Mouse (Mus musculus) kidney, embryonic 15.5 days (tissue): ENCODE measurements around the gene Rere. TPM values are rescaled to one million over a fixed set of nuclear protein-coding genes. Genes with fewer than 3 reads are reported as not detected.
A peak's percentile ranks its signal among the peaks of the same experiment; 100 is the strongest.
"Not testable (repeated sequence)": the region's sequence is repeated elsewhere in the genome, so short reads cannot be mapped to it uniquely, and the experiment has no call there.

ENCODE experiments used
- ATAC-seq: fragments of 200-750 bp; cut with Nextera tagmentation; replicated peaks from 2 replicates; pipeline ENCODE4 v1.8.0; 2017; ENCODE audit warnings: moderate TSS enrichment; ENCODE audit not compliant: low FRiP score
- H3K27ac ChIP-seq: fragments of 300-500 bp; sonication (generic); 2 replicates; pipeline ENCODE4 v1.5.1; 2015; ENCODE audit warnings: mild to moderate bottlenecking, inconsistent platforms
- H3K27me3 ChIP-seq: fragments of 300-500 bp; sonication (generic); 2 replicates; pipeline ENCODE4 v1.6.1; 2015; ENCODE audit warnings: inconsistent platforms
- H3K36me3 ChIP-seq: fragments of 300-500 bp; sonication (generic); 2 replicates; pipeline ENCODE4 v1.6.1; 2015; ENCODE audit warnings: inconsistent platforms
- H3K4me1 ChIP-seq: fragments of 300-500 bp; sonication (generic); 2 replicates; pipeline ENCODE4 v1.6.1; 2015; ENCODE audit warnings: inconsistent platforms
- H3K4me2 ChIP-seq: fragments of 300-500 bp; sonication (generic); 2 replicates; pipeline ENCODE4 v1.6.1; 2015; ENCODE audit warnings: moderate library complexity, mild to moderate bottlenecking, inconsistent platforms
- H3K4me3 ChIP-seq: fragments of 300-500 bp; sonication (generic); replicated peaks from 2 replicates; pipeline ENCODE4 v1.5.1; 2015; ENCODE audit warnings: mild to moderate bottlenecking, inconsistent platforms
- H3K9ac ChIP-seq: fragments of 300-500 bp; sonication (generic); 2 replicates; pipeline ENCODE4 v1.6.1; 2015; ENCODE audit warnings: mild to moderate bottlenecking, inconsistent platforms
- H3K9me3 ChIP-seq: fragments of 300-500 bp; sonication (generic); replicated peaks from 2 replicates; pipeline ENCODE4 v1.6.1; 2016; ENCODE audit warnings: inconsistent platforms
- WGBS: fragments of 180-500 bp; shearing (Covaris S2); methylation state at CpG from one replicate; pipeline ENCODE4 v1.1.7; 2015; ENCODE audit warnings: mixed read lengths; 5-methylcytosine and 5-hydroxymethylcytosine counted together
- polyA plus RNA-seq: library from polyadenylated mRNA; unstranded; fragments of >200 nt; fragmentation: Nextera tagmentation; extraction: Ambion mirVana; gene quantifications from 2 replicates; pipeline ENCODE4 v1.2.1, GENCODE M21; 2015

Gene Rere
- polyA plus RNA-seq, 1 experiment from 2014 or later = 35.1 TPM

DNA sequence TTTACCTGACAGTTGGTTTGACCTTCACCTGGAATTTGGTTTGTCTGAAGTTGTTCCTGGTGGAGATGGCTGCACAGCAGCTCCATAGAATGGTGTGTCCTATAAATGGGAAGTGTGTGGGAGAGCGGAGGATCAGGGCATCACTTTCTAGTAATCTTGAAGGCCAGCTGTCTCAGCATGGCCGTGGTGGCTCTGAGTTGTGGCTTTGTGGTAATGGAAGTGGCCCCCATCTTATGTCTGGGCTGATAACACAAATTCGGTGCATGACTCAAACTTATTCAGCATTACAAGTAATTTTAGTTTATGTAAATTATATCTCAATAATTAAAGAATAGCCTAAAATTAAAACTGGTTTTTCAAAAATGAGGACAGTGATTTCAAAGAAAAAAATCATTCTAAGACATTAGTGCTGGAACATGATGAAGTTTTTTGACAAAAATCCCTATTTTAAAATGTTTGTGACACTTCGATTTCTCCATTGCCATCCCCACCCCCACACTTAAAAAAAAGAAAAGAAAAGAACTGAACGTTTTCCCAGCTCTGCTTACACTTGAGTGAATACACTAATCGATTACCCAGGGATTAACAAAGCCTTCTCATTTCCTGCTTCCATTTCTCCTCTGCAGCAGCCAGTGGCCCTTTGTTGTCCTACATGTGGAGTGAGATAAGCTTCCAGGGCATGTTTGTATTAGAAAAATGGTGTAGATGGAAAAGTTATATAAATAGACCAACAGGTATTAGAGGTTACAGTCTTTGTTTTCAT is 180.2 kb downstream of the Rere start:
- Histone ChIP-seq H3K9ac (no peak overlapping the region), H3K4me1 (peaks cover 62% of the 10 kb centered on the region), H3K36me3 (no peaks in the 10 kb centered on the region), H3K27ac (peak overlapping the region; percentile 60; the same call in 1 of the 2 replicates), H3K9me3 (no peaks in the 10 kb centered on the region), H3K4me2 (no peak overlapping the region), H3K4me3 (no peak overlapping the region), H3K27me3 (no peaks in the 10 kb centered on the region)
- 44% methylated on average over 6 of the region's 6 CpGs for WGBS
- no peak for ATAC-seq

GRCm38 (mm10) chr4:150462367-150462766 is 180.9 kb downstream of the Rere start:
- Histone ChIP-seq H3K4me2 (no peak overlapping the region), H3K27ac (peak overlapping the region; percentile 29), H3K9ac (no peak overlapping the region), H3K4me3 (no peak overlapping the region), H3K27me3 (no peaks in the 10 kb centered on the region), H3K4me1 (peaks cover 54% of the 10 kb centered on the region), H3K9me3 (no peaks in the 10 kb centered on the region), H3K36me3 (no peaks in the 10 kb centered on the region)
- no peak for ATAC-seq
- 63% methylated on average over 4 of the region's 4 CpGs for WGBS

DNA sequence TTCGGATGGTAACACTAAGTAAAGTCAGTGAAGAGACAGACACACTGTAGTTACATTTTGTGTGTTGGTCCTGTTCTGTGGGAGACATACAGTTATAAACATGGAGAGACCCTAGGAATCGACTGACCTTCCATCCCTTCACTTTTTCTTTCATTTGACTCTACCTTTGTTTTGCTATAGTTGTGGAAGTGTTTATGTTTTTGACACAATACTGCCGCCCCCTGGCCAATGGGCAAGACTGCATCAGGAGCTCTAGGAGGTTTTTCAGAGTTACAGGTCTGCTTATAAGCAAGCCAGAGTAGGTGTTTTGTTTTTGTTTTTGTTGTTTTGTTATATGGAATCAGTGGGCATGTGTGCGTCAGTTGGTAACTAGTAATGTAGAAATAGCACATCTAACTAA is 184.3 kb downstream of the Rere start:
- peaks cover 41% of the 10 kb centered on the region for H3K4me1 ChIP-seq
- 50% methylated on average over 4 of the region's 4 CpGs for WGBS
- H3K4me3 ChIP-seq = no peak overlapping the region
- H3K27me3 ChIP-seq = no peaks in the 10 kb centered on the region
- H3K9ac ChIP-seq = no peak overlapping the region
- no peaks in the 10 kb centered on the region for H3K9me3 ChIP-seq
- H3K4me2 ChIP-seq = no peak overlapping the region
- no peak overlapping the region for H3K27ac ChIP-seq
- ATAC-seq = no peak
- H3K36me3 ChIP-seq = peaks cover 12% of the 10 kb centered on the region

GRCm38 (mm10) chr4:150469274-150469673 is 187.8 kb downstream of the Rere start:
- Histone ChIP-seq H3K9ac (no peak overlapping the region), H3K4me2 (no peak overlapping the region), H3K4me1 (peaks cover 24% of the 10 kb centered on the region), H3K36me3 (peaks cover 25% of the 10 kb centered on the region), H3K9me3 (no peaks in the 10 kb centered on the region), H3K27me3 (no peaks in the 10 kb centered on the region), H3K27ac (no peak overlapping the region), H3K4me3 (no peak overlapping the region)
- ATAC-seq = peak; percentile 15; the same call in 1 of the 2 replicates
- 83% methylated on average over 10 of the region's 10 CpGs for WGBS

GRCm38 (mm10) chr4:150470674-150471328 is 189.4 kb downstream of the Rere start:
- no peak overlapping the region for H3K4me2 ChIP-seq
- no peak overlapping the region for H3K4me3 ChIP-seq
- no peak for ATAC-seq
- no peaks in the 10 kb centered on the region for H3K9me3 ChIP-seq
- 93% methylated on average over 4 of the region's 4 CpGs for WGBS
- peaks cover 25% of the 10 kb centered on the region for H3K36me3 ChIP-seq
- peaks cover 21% of the 10 kb centered on the region for H3K4me1 ChIP-seq
- H3K9ac ChIP-seq = no peak overlapping the region
- H3K27ac ChIP-seq = no peak overlapping the region
- H3K27me3 ChIP-seq = no peaks in the 10 kb centered on the region

GRCm38 (mm10) chr4:150472751-150473436 is 191.4 kb downstream of the Rere start:
- Histone ChIP-seq H3K9me3 (no peaks in the 10 kb centered on the region), H3K9ac (no peak overlapping the region), H3K4me2 (no peak overlapping the region), H3K27me3 (no peaks in the 10 kb centered on the region), H3K27ac (no peak overlapping the region), H3K36me3 (peaks cover 33% of the 10 kb centered on the region), H3K4me1 (peaks cover 17% of the 10 kb centered on the region), H3K4me3 (no peak overlapping the region)
- WGBS = 43% methylated on average over 10 of the region's 10 CpGs
- no peak for ATAC-seq

DNA sequence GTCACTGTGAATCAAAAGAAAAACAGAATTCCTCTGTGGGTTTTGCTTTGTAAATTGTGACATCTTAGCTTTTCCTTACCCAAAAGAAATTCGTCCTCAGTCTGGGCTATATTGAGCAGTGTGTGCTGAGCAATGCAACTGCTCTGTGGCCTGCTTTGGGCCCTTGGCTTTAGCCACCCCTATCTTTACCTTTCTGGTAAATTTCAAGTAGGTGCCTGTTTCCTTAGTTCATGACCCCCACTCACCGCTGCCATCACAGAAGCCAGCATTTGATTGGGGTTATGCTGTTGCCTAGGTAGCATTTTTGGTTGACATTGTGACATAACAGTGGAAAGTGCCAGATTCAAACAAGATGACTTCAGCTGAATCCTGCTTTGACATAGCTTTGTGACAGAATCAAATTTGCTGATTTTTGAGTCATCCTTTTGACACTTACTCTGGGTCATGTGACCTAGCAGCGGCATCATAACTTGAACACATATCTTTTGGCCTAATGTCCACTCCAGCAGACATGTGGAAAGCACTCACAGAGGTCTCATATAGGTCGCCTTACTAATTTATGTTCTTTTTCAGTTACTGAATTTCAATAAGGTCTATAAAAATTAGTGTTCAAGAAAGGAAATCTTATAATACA is 192.1 kb downstream of the Rere start:
- no peak overlapping the region for H3K9ac ChIP-seq

GRCm38 (mm10) chr4:150474086-150474485 is 192.6 kb downstream of the Rere start:
- H3K27me3 ChIP-seq = no peaks in the 10 kb centered on the region
- peaks cover 17% of the 10 kb centered on the region for H3K4me1 ChIP-seq
- H3K9ac ChIP-seq = no peak overlapping the region
- 40% methylated on average over 7 of the region's 7 CpGs for WGBS
- H3K9me3 ChIP-seq = no peaks in the 10 kb centered on the region
- no peak overlapping the region for H3K4me2 ChIP-seq
- 0 out of 2 replicates have a peak overlapping the region, but pooled peaks have one; percentile 45 for H3K27ac ChIP-seq
- H3K4me3 ChIP-seq = no peak overlapping the region
- peak; percentile 76 for ATAC-seq
- peaks cover 45% of the 10 kb centered on the region for H3K36me3 ChIP-seq

More for the DNA sequence above, 192.1 kb downstream of the Rere start:
- no peak for ATAC-seq
- H3K27ac ChIP-seq = no peak overlapping the region
- no peak overlapping the region for H3K4me3 ChIP-seq
- 81% methylated on average over 4 of the region's 4 CpGs for WGBS
- peaks cover 17% of the 10 kb centered on the region for H3K4me1 ChIP-seq
- no peak overlapping the region for H3K4me2 ChIP-seq
- peaks cover 40% of the 10 kb centered on the region for H3K36me3 ChIP-seq
- H3K9me3 ChIP-seq = no peaks in the 10 kb centered on the region
- H3K27me3 ChIP-seq = no peaks in the 10 kb centered on the region

DNA sequence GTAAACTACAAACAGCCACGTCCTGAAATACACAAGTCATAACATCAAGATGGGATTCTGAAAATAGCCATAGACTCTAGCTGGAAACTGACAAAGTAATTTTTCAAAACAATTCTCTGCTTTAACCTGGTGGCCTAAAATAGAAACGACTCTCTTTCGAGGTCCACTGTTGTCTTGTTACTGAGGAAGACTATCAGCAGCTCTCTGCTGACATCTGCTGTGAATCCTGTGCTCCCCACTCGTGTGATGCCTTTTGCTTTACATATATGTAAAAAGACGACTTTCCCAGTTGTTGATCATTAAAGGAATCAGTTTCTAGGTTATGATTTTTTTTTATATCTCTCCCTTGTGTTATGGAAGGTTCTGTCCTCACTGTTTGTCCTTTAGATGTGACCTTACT is 194.8 kb downstream of the Rere start:
- Histone ChIP-seq H3K9ac (no peak overlapping the region), H3K36me3 (peaks cover 45% of the 10 kb centered on the region), H3K4me2 (no peak overlapping the region), H3K4me1 (peaks cover 10% of the 10 kb centered on the region), H3K27me3 (no peaks in the 10 kb centered on the region), H3K4me3 (no peak overlapping the region), H3K9me3 (no peaks in the 10 kb centered on the region), H3K27ac (no peak overlapping the region)
- no peak for ATAC-seq
- WGBS = 67% methylated on average over 5 of the region's 5 CpGs

GRCm38 (mm10) chr4:150478006-150478405 is 196.6 kb downstream of the Rere start:
- no peak for ATAC-seq
- Histone ChIP-seq H3K4me2 (no peak overlapping the region), H3K4me3 (no peak overlapping the region), H3K4me1 (peaks cover 10% of the 10 kb centered on the region), H3K27me3 (no peaks in the 10 kb centered on the region), H3K9me3 (no peaks in the 10 kb centered on the region), H3K27ac (no peak overlapping the region), H3K9ac (no peak overlapping the region), H3K36me3 (peaks cover 52% of the 10 kb centered on the region)
- WGBS = 90% methylated on average over 6 of the region's 6 CpGs

- Histone ChIP-seq H3K4me1 (peaks cover 17% of the 10 kb centered on the region), H3K36me3 (peaks cover 52% of the 10 kb centered on the region)
- H3K4me2 ChIP-seq, ATAC-seq, H3K9me3 ChIP-seq, H3K9ac ChIP-seq, H3K27ac ChIP-seq, H3K4me3 ChIP-seq, H3K27me3 ChIP-seq: not testable (repeated sequence)
- WGBS = 85% methylated on average over 5 of the region's 5 CpGs
These were observed 201.6 kb downstream of the Rere start for GRCm38 (mm10) chr4:150483081-150483480.

DNA sequence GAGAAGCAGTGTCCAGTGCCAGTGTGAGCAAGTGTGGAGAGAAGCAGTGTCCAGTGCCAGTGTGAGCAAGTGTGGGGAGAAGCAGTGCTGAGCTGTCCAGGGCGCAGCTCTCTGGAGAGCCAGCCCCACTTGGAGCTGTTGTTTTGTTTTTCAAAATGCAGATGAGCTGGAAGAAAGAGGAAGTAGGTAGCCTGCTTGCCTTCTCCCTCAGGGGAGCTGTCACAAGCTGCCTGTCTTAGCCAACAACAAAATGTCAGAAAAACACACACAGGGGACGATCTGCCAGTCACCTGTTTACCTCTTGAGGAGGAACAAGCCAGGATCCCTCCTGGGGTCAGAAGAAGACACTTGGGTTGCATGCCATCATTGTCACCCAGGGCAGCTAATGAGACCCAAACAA is 204.7 kb downstream of the Rere start:
- Histone ChIP-seq H3K4me1 (peaks cover 40% of the 10 kb centered on the region), H3K4me2 (no peak overlapping the region), H3K27me3 (no peaks in the 10 kb centered on the region), H3K9ac (no peak overlapping the region), H3K27ac (peak overlapping the region; percentile 86; the same call in 1 of the 2 replicates), H3K9me3 (no peaks in the 10 kb centered on the region), H3K4me3 (no peak overlapping the region), H3K36me3 (peaks cover 26% of the 10 kb centered on the region)
- ATAC-seq = no peak
- WGBS = 43% methylated on average over 2 of the region's 2 CpGs
